Mouse (Mus musculus): ENCODE measurements around the gene Ndufv1. TPM values are rescaled to one million over a fixed set of nuclear protein-coding genes. Genes with fewer than 3 reads are reported as not detected.
A peak's percentile ranks its signal among the peaks of the same experiment; 100 is the strongest.
"Not testable (repeated sequence)": the region's sequence is repeated elsewhere in the genome, so short reads cannot be mapped to it uniquely, and the experiment has no call there.

Ndufv1 gene
- 261 and 285 TPM in 2 replicates for polyA plus RNA-seq (2015; fragmentation: Nextera tagmentation; extraction: Ambion mirVana)

GRCm38 (mm10) chr19:4012432-4013022, at the start of gene Ndufv1:
Ndufv1 (minus strand) TSS chr19:4012806.
- Histone ChIP-seq H3K27me3 (ENCODE audit: insufficient read depth, low read length) (no peaks in the 10 kb centered on the region), H3K4me3 (ENCODE audit: low read length) (peak within 1 kb of the TSS; percentile 84), H3K4me2 (replicated peaks; ENCODE audit: low read depth, low read length) (peak within 1 kb of the TSS; percentile 72), H3K36me3 (ENCODE audit: insufficient read depth, low read length) (peaks cover 33% of the 10 kb centered on the region), H3K9ac (replicated peaks; ENCODE audit: low read length) (peak within 1 kb of the TSS; percentile 82), H3K4me1 (ENCODE audit: insufficient read depth, low read length) (peaks cover 7% of the 10 kb centered on the region), H3K9me3 (ENCODE audit: low read length) (no peaks in the 10 kb centered on the region), H3K27ac (ENCODE audit: low read length) (peak within 1 kb of the TSS; percentile 47; the same call in 1 of the 2 replicates)
- ATAC-seq (ENCODE audit: low FRiP score, low TSS enrichment): peak; percentile 99
- under 1% methylated on average over 45 of the region's 45 CpGs for WGBS

- no peak overlapping the region for H3K4me2 ChIP-seq (replicated peaks; ENCODE audit: low read depth, low read length)
- H3K9me3 ChIP-seq (ENCODE audit: low read length): no peaks in the 10 kb centered on the region
- H3K27me3 ChIP-seq (ENCODE audit: insufficient read depth, low read length): no peaks in the 10 kb centered on the region
- no peak overlapping the region for H3K4me3 ChIP-seq (ENCODE audit: low read length)
- H3K36me3 ChIP-seq (ENCODE audit: insufficient read depth, low read length): no peaks in the 10 kb centered on the region
- no peak overlapping the region for H3K9ac ChIP-seq (replicated peaks; ENCODE audit: low read length)
- no peak overlapping the region for H3K27ac ChIP-seq (ENCODE audit: low read length)
- H3K4me1 ChIP-seq (ENCODE audit: insufficient read depth, low read length): no peaks in the 10 kb centered on the region
- WGBS: 94% methylated on average over 6 of the region's 6 CpGs
- ATAC-seq (ENCODE audit: low FRiP score, low TSS enrichment): no peak
These were observed 48.4 kb upstream of the Ndufv1 start for GRCm38 (mm10) chr19:4060899-4061465.

- not testable (repeated sequence) for H3K27ac ChIP-seq (ENCODE audit: low read length); H3K4me2 ChIP-seq (replicated peaks; ENCODE audit: low read depth, low read length); ATAC-seq (ENCODE audit: low FRiP score, low TSS enrichment); H3K36me3 ChIP-seq (ENCODE audit: insufficient read depth, low read length); H3K9ac ChIP-seq (replicated peaks; ENCODE audit: low read length); H3K9me3 ChIP-seq (ENCODE audit: low read length); H3K27me3 ChIP-seq (ENCODE audit: insufficient read depth, low read length); H3K4me1 ChIP-seq (ENCODE audit: insufficient read depth, low read length); H3K4me3 ChIP-seq (ENCODE audit: low read length)
- 93% methylated on average over 7 of the region's 8 CpGs for WGBS
These were observed 47.7 kb upstream of the Ndufv1 start for GRCm38 (mm10) chr19:4060044-4060898.

GRCm38 (mm10) chr19:4059069-4059740, 46.6 kb upstream of the Ndufv1 start, which contains the start of gene Gstp3:
Gstp3 (minus strand) TSS chr19:4059569.
- H3K9ac ChIP-seq (replicated peaks; ENCODE audit: low read length): no peak within 1 kb of the TSS
- 79% methylated on average over 15 of the region's 15 CpGs for WGBS
- H3K36me3 ChIP-seq (ENCODE audit: insufficient read depth, low read length): no peaks in the 10 kb centered on the region
- ATAC-seq (ENCODE audit: low FRiP score, low TSS enrichment): peak; percentile 63; the same call in 1 of the 2 replicates
- H3K4me2 ChIP-seq (replicated peaks; ENCODE audit: low read depth, low read length): no peak within 1 kb of the TSS
- H3K4me3 ChIP-seq (ENCODE audit: low read length): no peak within 1 kb of the TSS
- no peaks in the 10 kb centered on the region for H3K9me3 ChIP-seq (ENCODE audit: low read length)
- no peak within 1 kb of the TSS for H3K27ac ChIP-seq (ENCODE audit: low read length)
- no peaks in the 10 kb centered on the region for H3K27me3 ChIP-seq (ENCODE audit: insufficient read depth, low read length)
- no peaks in the 10 kb centered on the region for H3K4me1 ChIP-seq (ENCODE audit: insufficient read depth, low read length)

- no peak for ATAC-seq (ENCODE audit: low FRiP score, low TSS enrichment)
- no peaks in the 10 kb centered on the region for H3K27me3 ChIP-seq (ENCODE audit: insufficient read depth, low read length)
- H3K36me3 ChIP-seq (ENCODE audit: insufficient read depth, low read length): no peaks in the 10 kb centered on the region
- H3K4me3 ChIP-seq (ENCODE audit: low read length): no peak overlapping the region
- no peak overlapping the region for H3K9ac ChIP-seq (replicated peaks; ENCODE audit: low read length)
- 81% methylated on average over 5 of the region's 5 CpGs for WGBS
- H3K4me1 ChIP-seq (ENCODE audit: insufficient read depth, low read length): no peaks in the 10 kb centered on the region
- H3K27ac ChIP-seq (ENCODE audit: low read length): no peak overlapping the region
- H3K9me3 ChIP-seq (ENCODE audit: low read length): no peaks in the 10 kb centered on the region
- no peak overlapping the region for H3K4me2 ChIP-seq (replicated peaks; ENCODE audit: low read depth, low read length)
These were observed 46.0 kb upstream of the Ndufv1 start for GRCm38 (mm10) chr19:4058581-4058980.

GRCm38 (mm10) chr19:4057962-4058361, 45.4 kb upstream of the Ndufv1 start:
- H3K4me1 ChIP-seq (ENCODE audit: insufficient read depth, low read length): no peaks in the 10 kb centered on the region
- no peaks in the 10 kb centered on the region for H3K36me3 ChIP-seq (ENCODE audit: insufficient read depth, low read length)
- no peak for ATAC-seq (ENCODE audit: low FRiP score, low TSS enrichment)
- H3K9ac ChIP-seq (replicated peaks; ENCODE audit: low read length): no peak overlapping the region
- no peak overlapping the region for H3K4me2 ChIP-seq (replicated peaks; ENCODE audit: low read depth, low read length)
- no peaks in the 10 kb centered on the region for H3K9me3 ChIP-seq (ENCODE audit: low read length)
- no peaks in the 10 kb centered on the region for H3K27me3 ChIP-seq (ENCODE audit: insufficient read depth, low read length)
- no peak overlapping the region for H3K27ac ChIP-seq (ENCODE audit: low read length)
- WGBS: 96% methylated on average over 7 of the region's 7 CpGs
- no peak overlapping the region for H3K4me3 ChIP-seq (ENCODE audit: low read length)

- no peaks in the 10 kb centered on the region for H3K36me3 ChIP-seq (ENCODE audit: insufficient read depth, low read length)
- H3K4me1 ChIP-seq (ENCODE audit: insufficient read depth, low read length): no peaks in the 10 kb centered on the region
- no peak overlapping the region for H3K9ac ChIP-seq (replicated peaks; ENCODE audit: low read length)
- WGBS: 76% methylated on average over 13 of the region's 13 CpGs
- H3K4me2 ChIP-seq (replicated peaks; ENCODE audit: low read depth, low read length): no peak overlapping the region
- H3K27ac ChIP-seq (ENCODE audit: low read length): no peak overlapping the region
- no peaks in the 10 kb centered on the region for H3K9me3 ChIP-seq (ENCODE audit: low read length)
- ATAC-seq (ENCODE audit: low FRiP score, low TSS enrichment): no peak
- no peaks in the 10 kb centered on the region for H3K27me3 ChIP-seq (ENCODE audit: insufficient read depth, low read length)
- no peak overlapping the region for H3K4me3 ChIP-seq (ENCODE audit: low read length)
These were observed 44.8 kb upstream of the Ndufv1 start for GRCm38 (mm10) chr19:4057389-4057788.

GRCm38 (mm10) chr19:4056727-4057126, 44.1 kb upstream of the Ndufv1 start:
- Histone ChIP-seq H3K4me3 (ENCODE audit: low read length) (no peak overlapping the region), H3K27ac (ENCODE audit: low read length) (no peak overlapping the region), H3K27me3 (ENCODE audit: insufficient read depth, low read length) (no peaks in the 10 kb centered on the region), H3K9me3 (ENCODE audit: low read length) (no peaks in the 10 kb centered on the region), H3K9ac (replicated peaks; ENCODE audit: low read length) (0 out of 2 replicates have a peak overlapping the region, but pooled peaks have one; percentile 18), H3K36me3 (ENCODE audit: insufficient read depth, low read length) (no peaks in the 10 kb centered on the region), H3K4me1 (ENCODE audit: insufficient read depth, low read length) (no peaks in the 10 kb centered on the region), H3K4me2 (replicated peaks; ENCODE audit: low read depth, low read length) (no peak overlapping the region)
- no peak for ATAC-seq (ENCODE audit: low FRiP score, low TSS enrichment)
- 53% methylated on average over 4 of the region's 4 CpGs for WGBS

- H3K9ac ChIP-seq (replicated peaks; ENCODE audit: low read length): 0 out of 2 replicates have a peak overlapping the region, but pooled peaks have one; percentile 18
- H3K4me2 ChIP-seq (replicated peaks; ENCODE audit: low read depth, low read length): no peak overlapping the region
- no peaks in the 10 kb centered on the region for H3K4me1 ChIP-seq (ENCODE audit: insufficient read depth, low read length)
- peak; percentile 9; the same call in 1 of the 2 replicates for ATAC-seq (ENCODE audit: low FRiP score, low TSS enrichment)
- no peaks in the 10 kb centered on the region for H3K27me3 ChIP-seq (ENCODE audit: insufficient read depth, low read length)
- no peak overlapping the region for H3K4me3 ChIP-seq (ENCODE audit: low read length)
- 56% methylated on average over 15 of the region's 15 CpGs for WGBS
- no peaks in the 10 kb centered on the region for H3K36me3 ChIP-seq (ENCODE audit: insufficient read depth, low read length)
- H3K27ac ChIP-seq (ENCODE audit: low read length): no peak overlapping the region
- H3K9me3 ChIP-seq (ENCODE audit: low read length): no peaks in the 10 kb centered on the region
These were observed 43.5 kb upstream of the Ndufv1 start for GRCm38 (mm10) chr19:4055947-4056693.

Measured in kidney, embryonic 16.5 days (tissue).